ENCODE assay signal across 9 mouse cellular contexts in the genomic region with DNA sequence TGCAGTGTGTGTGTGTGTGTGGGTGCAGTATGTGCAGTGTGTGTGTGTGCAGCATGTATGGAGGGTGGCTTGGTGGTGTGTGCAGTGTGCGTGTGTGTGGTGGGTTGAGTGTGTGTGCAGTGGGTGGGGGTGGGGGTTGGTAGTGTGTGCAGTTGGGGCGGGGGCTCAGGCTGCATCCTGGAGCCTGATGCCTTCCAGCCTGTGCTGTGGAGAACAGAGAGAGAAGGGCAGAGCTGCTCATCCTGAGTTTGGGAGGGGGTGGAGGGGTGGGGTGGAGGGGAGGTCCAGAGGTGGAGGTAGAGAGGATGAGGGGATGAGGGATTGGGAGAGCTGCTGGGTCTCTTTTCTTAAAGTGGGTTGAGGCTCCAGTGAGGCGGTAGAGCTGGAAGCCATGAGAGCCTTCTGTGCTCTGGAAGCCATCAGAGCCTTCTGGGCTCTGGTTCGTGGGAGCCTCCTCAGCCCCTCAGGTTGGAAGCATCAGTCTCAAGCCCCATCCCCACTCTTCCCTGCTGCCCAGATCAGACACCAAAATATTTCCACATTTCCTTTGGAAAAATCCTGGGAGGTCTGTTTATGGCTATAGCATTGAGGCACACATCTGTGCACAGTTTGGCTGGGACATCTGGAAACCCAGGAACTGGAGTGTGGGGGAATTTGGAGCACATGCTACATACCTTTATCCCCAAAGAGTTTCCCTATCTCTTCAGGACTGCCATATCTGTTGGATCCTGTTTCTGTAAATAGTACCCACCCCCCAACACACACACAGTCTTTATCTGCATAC. TPM values are rescaled to one million over a fixed set of nuclear protein-coding genes. Genes with fewer than 3 reads are reported as not detected.
DNase-seq lines count a peak whose midpoint lies in the region; ATAC-seq and TF ChIP-seq lines count a peak whose summit lies in the region.
"Had no signal": no experiment of that assay in that cellular context is flagged by ENCODE, and none has a peak within 500 bp of the region (broad histone marks: within the 10 kb centered on the region; RNA-seq: fewer than 3 reads in every experiment).

No protein-coding gene starts in this region.

- 0 out of 2 replicates have a peak overlapping the region, but pooled peaks have one; percentile 26 for H3K4me2 ChIP-seq in intestine, embryonic 15.5 days (replicated peaks)

- peak; percentile 52 for ATAC-seq in intestine, embryonic 15.5 days

- TF ChIP-seq CTCF in kidney, adult 2 months (conservative IDR thresholded peaks at IDR 0.05; ENCODE audit: insufficient read depth, insufficient read length, low read depth, low read length) = no peak

- no peak for TF ChIP-seq POLR2A in kidney, adult 2 months (IDR thresholded peaks at IDR 0.05; ENCODE audit: low read depth, low read length)

- H3K27me3 ChIP-seq in kidney, adult 2 months (replicated peaks; ENCODE audit: control insufficient read depth, insufficient read depth, low read length) = no peaks in the 10 kb centered on the region
- no peaks in the 10 kb centered on the region for H3K27me3 ChIP-seq in intestine, embryonic 15.5 days (replicated peaks)

- WGBS in kidney, adult 2 months = 78% methylated on average over 4 of the region's 4 CpGs
- WGBS in intestine, embryonic 15.5 days = 44% methylated on average over 4 of the region's 4 CpGs

- peak overlapping the region; percentile 67; the same call in 1 of the 2 replicates for H3K27ac ChIP-seq in kidney, adult 2 months (ENCODE audit: insufficient read depth, low read depth, low read length)
- peak overlapping the region; percentile 93 for H3K27ac ChIP-seq in intestine, embryonic 15.5 days

- peaks cover 31% of the 10 kb centered on the region for H3K4me1 ChIP-seq in kidney, adult 2 months (ENCODE audit: control insufficient read depth, insufficient read depth, low read length)
- H3K4me1 ChIP-seq in intestine, embryonic 15.5 days (replicated peaks) = peaks cover 43% of the 10 kb centered on the region

- H3K36me3 ChIP-seq in kidney, adult 2 months (ENCODE audit: control insufficient read depth, insufficient read depth, low read length) = no peaks in the 10 kb centered on the region
- no peaks in the 10 kb centered on the region for H3K36me3 ChIP-seq in intestine, embryonic 15.5 days

- DNase-seq in kidney, adult 2 months = peak; percentile 25
- no peak for DNase-seq in kidney, postnatal 25 days
- DNase-seq in embryo, embryonic 10.5 days (ENCODE audit: low spot score) = peak; percentile 75
- DNase-seq in lung, postnatal 4 days = peak; percentile 39 to 48
- DNase-seq in layer of hippocampus, adult 11-12 months (ENCODE audit: low spot score) = no peak
- DNase-seq in frontal cortex, postnatal 14 days (ENCODE audit: low spot score in 2 of 2) = no peak
- no peak for DNase-seq in cerebellum, postnatal 25 days
- DNase-seq: adrenal gland, adult 8-10 months had no signal

- no peak overlapping the region for H3K9ac ChIP-seq in intestine, embryonic 15.5 days

- no peak overlapping the region for H3K4me3 ChIP-seq in kidney, adult 2 months (ENCODE audit: insufficient read depth, low read depth, low read length)
- no peak overlapping the region for H3K4me3 ChIP-seq in intestine, embryonic 15.5 days (replicated peaks)

- no peaks in the 10 kb centered on the region for H3K9me3 ChIP-seq in intestine, embryonic 15.5 days

RNA-seq across cellular contexts. Expression of a gene that starts 21.6 kb away (rescaled TPM):
- polyA plus RNA-seq in kidney, adult 2 months (2012; rRNA removed) = 60.8 and 61.1 TPM in 2 replicates
- 56.8 and 61.0 TPM in 2 replicates for polyA plus RNA-seq in intestine, embryonic 15.5 days (2015; fragmentation: Nextera tagmentation; extraction: Ambion mirVana)

RNA-seq across cellular contexts. Expression of a gene that starts 49.3 kb away (rescaled TPM):
- 0.74 and 1.4 TPM in 2 replicates for polyA plus RNA-seq in kidney, adult 2 months (2012; rRNA removed)
- polyA plus RNA-seq in intestine, embryonic 15.5 days (2015; fragmentation: Nextera tagmentation; extraction: Ambion mirVana) = 1.3 and 1.7 TPM in 2 replicates

RNA-seq across cellular contexts. Expression of a gene that starts 51.1 kb away (rescaled TPM):
- 0.14 and 0.22 TPM in 2 replicates for polyA plus RNA-seq in kidney, adult 2 months (2012; rRNA removed)
- 0.52 and 0.70 TPM in 2 replicates for polyA plus RNA-seq in intestine, embryonic 15.5 days (2015; fragmentation: Nextera tagmentation; extraction: Ambion mirVana)

Comparison
In these comparisons a context has a peak if more than half of its experiments do, and no peak if none do; other contexts are left out.
1. DNase-seq: peak in kidney, adult 2 months (single experiment), embryo, embryonic 10.5 days (single experiment) and lung, postnatal 4 days (2 of 2); none in kidney, postnatal 25 days (0 of 2), layer of hippocampus, adult 11-12 months (single experiment), frontal cortex, postnatal 14 days (0 of 2) and cerebellum, postnatal 25 days (0 of 2).